Mouse (Mus musculus): ENCODE data around the gene Psmd10. TPM values are rescaled to one million over a fixed set of nuclear protein-coding genes. Genes with fewer than 3 reads are reported as not detected.

The Psmd10 gene
- total RNA-seq, 2 experiments from 2014 or later: 22.9 to 23.6 TPM

Other genes with a start within 250 kb of the Psmd10 start
- not detected for gene Tex13b, start 143.3 kb downstream of the Psmd10 start, total RNA-seq (2021)
- gene Vsig1, start 49.1 kb downstream of the Psmd10 start, total RNA-seq (2021): not detected
- gene Atg4a, start 179 bp upstream of the Psmd10 start, total RNA-seq (2021): 1 to 10 TPM; 6.8 to 7.4 TPM

Measured in left cerebral cortex, adult 18-20 months (tissue).